Mouse (Mus musculus) heart, postnatal 4 days (tissue): ENCODE measurements around the gene Slc12a6. TPM values are rescaled to one million over a fixed set of nuclear protein-coding genes. Genes with fewer than 3 reads are reported as not detected.

Experiments
- DNase-seq: peaks from one replicate; pipeline ENCODE4 v3.0.0; 2021
- total RNA-seq, 2 experiments: library from RNA; stranded (reverse); gene quantifications; 2 replicates each; pipeline ENCODE4 v1.2.3; 2021

The Slc12a6 gene
- total RNA-seq, 2 experiments from 2014 or later, result 35.5 to 36.5 TPM

- DNase-seq, result no peak
Measured at GRCm38 (mm10) chr2:112328069-112328777, 62.6 kb downstream of the Slc12a6 start.

GRCm38 (mm10) chr2:112332051-112332898 lies 66.7 kb downstream of the Slc12a6 start:
- DNase-seq, result no peak

DNA sequence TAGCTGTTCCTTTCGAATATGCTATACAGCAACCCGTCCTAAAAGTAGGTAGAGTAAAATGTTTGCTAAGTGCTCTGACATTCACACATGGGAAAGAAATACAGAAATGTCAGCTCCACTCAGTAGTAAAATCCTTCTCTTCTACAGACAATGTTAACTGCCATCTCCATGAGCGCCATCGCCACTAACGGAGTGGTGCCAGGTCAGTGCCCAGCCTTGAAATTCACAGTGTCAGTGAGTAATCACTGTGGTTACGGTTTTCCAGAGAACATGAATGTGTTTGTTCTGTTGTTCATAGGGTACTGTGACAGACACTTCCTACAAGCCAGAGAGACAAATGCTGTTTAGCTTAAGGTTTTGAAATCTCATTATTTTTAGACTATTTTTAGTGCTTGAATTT lies 71.6 kb downstream of the Slc12a6 start:
- DNase-seq, result no peak

- DNase-seq, result no peak
Measured at GRCm38 (mm10) chr2:112339736-112340135, 74.1 kb downstream of the Slc12a6 start.

- DNase-seq, result no peak
Measured at GRCm38 (mm10) chr2:112341117-112341516, 75.5 kb downstream of the Slc12a6 start.

GRCm38 (mm10) chr2:112348246-112348645 lies 82.6 kb downstream of the Slc12a6 start:
- DNase-seq, result no peak

DNA sequence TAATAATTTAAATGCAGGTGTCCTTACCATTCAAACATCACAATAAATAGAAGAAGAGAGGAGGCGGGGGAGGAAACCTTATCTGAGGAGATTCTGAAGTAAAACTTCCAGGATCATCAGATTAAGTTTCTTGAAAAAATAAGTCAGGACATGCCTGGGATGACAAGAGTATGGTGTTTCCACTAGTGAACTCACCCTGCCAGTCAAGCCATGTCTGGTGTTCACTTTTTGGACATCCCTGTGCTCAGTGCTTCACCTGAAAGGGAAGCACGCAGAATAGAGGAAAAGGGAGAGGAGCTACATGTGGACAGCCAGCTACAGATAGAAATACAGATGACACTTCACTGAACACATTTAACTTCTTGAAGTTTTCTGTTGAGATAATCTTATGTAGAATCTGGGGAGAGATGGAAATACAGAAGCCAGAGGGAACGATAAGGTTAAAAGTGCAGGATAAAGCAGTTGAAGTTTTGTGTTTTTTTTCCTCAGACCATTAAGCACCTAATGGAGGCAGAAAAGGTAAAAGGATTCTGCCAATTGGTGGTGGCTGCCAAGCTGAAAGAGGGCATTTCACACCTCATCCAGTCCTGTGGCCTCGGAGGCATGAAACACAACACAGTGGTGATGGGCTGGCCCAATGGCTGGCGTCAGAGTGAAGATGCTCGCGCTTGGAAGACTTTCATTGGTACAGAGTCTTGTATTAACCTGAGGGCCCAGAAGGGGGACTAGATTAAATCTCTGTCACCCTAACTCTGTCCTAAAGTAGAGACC lies 88.2 kb downstream of the Slc12a6 start:
- DNase-seq, result no peak

- no peak for DNase-seq
Measured at GRCm38 (mm10) chr2:112359611-112360010, 94.0 kb downstream of the Slc12a6 start.

DNA sequence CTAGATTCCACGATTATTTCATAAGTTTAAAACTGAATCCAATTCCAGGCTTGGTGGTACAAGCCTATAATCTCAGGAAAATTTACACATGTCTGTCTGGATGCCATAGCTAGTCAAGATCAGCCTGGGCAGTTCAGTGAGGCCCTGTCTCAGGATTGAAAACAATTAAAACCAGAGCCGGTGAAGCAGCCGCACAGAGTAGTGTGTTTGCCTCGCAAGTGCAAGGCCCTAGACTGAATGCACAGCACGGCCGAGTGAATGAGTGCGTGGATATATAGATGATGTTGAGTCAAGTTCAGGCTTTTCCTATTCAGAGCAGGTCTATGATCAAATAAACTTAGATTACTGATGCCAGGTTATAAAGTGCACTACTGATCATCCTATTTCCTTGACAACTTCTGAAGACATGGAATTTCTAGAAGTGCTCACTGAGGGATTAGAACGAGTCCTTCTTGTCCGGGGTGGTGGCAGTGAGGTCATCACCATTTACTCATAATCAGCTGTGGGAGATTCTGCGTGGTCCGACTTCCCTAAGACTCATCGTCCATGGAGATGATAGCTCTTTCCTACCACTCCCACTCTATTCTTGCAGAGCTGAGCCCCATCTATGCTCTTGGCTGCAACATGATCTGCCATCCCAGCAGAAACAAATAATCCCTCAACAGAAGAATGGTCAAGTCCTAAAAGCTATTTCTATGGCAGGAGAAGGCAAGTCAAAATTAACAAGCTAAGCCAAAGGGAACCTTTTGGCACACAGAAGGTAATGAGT lies 94.6 kb downstream of the Slc12a6 start:
- DNase-seq, result no peak

DNA sequence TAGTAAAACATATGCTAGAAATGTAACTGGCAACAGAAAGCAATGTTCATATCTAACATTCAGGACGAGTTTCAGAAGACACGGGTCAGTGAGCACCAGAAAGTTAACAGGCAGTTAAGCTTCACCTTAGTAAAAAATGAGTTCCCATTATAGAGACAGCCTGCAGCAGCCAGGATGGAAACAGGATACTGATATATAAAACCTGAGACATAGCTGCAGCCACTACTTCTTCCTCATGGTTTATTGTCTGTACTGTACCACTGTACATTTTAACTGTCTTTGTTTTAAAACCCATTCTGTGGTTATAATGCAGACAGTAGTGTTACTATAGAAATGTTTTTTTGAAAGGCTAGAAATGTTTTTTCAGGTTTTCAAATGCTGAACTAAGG lies 95.2 kb downstream of the Slc12a6 start:
- DNase-seq, result no peak

GRCm38 (mm10) chr2:112367222-112367621 lies 101.6 kb downstream of the Slc12a6 start:
- DNase-seq, result peak; percentile 12

- peak; percentile 92 for DNase-seq
Measured at GRCm38 (mm10) chr2:112367726-112368673, 102.4 kb downstream of the Slc12a6 start, which contains the start of gene Emc4. Gene Emc4, minus strand, starts transcription at chr2:112368027.

- peak; percentile 37 for DNase-seq
Measured at GRCm38 (mm10) chr2:112369941-112370340, 104.3 kb downstream of the Slc12a6 start.

- DNase-seq, result no peak
Measured at GRCm38 (mm10) chr2:112373141-112373540, 107.5 kb downstream of the Slc12a6 start.

- peak; percentile 38 for DNase-seq
Measured at GRCm38 (mm10) chr2:112374610-112375009, 109.0 kb downstream of the Slc12a6 start.

DNA sequence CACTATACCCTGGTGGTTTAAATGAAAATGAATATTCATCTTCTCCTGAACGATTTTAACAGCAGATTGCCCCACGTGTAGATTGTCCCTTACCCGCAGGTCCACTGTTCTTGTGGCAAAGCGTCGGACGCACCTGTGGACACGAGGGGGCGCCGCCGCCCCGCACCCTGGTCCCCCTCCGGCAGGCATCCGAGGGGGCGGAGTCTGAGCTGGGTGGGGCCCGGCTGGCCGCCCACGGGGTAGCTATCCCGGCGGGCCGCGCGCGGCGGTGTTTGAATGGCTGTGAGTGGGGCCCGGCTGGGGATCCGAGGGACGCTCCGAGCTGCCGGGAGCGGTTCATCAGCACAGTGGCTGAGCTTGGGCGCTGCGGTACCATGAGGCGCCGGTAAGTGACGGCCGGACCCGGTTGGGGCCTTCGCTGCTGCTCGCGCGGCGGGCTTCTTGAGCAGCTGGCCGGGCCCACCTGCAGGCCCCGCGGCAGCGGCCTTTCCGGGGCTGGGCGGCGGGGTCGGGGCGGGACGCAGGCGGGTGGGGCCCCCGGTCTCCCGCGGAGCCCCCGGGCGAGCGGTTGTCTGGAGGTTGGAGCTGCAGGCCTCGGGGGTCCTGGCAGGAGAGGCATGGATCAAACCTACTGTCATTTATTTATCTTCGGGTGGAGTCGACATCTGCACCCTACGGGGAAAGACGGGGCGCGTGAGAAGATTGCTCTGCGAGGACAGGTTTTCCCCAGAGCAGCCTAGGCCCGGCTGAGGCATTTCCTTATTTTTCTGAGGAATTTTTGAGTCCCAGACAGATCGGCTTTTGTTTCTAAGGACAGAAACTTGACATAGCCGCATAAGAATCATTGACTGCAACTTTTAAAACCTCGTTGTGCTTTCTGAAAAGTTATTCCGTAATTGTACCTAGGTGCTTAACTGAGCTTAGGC lies 113.6 kb downstream of the Slc12a6 start, which contains the start of gene Katnbl1:
Gene Katnbl1 (plus strand): TSS at position 239 of the 926 bp plus-strand sequence.
- peak; percentile 98 for DNase-seq

DNA sequence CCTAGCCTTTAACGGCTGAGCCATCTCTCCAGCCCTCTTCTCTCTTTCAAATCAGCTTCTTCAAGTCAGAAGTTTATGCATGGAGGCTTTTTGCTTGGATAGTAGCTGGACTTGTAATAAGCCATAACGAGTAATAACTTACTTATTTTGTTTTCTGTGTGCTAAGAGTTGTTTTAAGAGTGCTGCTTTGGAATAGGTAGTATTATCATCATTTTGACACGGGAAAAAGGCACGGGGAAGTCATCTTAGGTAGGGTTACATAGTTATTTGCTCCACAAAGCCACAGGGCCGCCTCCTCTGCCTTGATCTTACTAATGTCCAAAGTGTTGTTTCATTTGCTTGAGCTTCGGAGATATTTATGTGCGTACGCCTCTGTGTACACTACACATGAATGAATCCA lies 114.5 kb downstream of the Slc12a6 start:
- no peak for DNase-seq

DNA sequence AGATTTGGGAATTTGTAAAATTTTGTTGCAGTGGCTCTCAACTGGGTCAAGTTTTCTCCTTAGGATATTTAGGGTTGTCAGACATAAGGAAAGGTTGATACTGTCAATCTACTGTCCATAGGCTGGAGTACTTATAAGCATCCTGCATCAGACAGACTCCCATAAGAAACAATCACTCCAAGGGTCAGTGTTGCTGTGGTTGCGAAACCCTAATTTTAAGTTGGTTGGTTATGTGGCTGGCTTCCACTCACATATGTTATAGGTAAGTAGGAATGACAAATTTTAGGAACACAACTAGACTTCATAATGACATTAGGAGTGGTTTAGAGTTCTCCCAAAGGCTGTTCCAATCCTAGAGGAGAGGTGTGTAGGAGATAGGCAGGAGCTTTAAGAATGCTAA lies 115.6 kb downstream of the Slc12a6 start:
- DNase-seq, result no peak

- DNase-seq, result no peak
Measured at GRCm38 (mm10) chr2:112390843-112391242, 125.2 kb downstream of the Slc12a6 start.
